Mouse (Mus musculus) forebrain, embryonic 13.5 days (tissue): Measurements from ENCODE around the gene Slco4a1. TPM values are rescaled to one million over a fixed set of nuclear protein-coding genes. Genes with fewer than 3 reads are reported as not detected.

Source experiments
- ATAC-seq: fragments of 200-750 bp; cut with Nextera tagmentation; 2 replicates; pipeline ENCODE4 v1.8.0; 2017
- H3K27ac ChIP-seq: fragments of 300-500 bp; sonication (generic); 2 replicates; pipeline ENCODE4 v1.5.1; 2015; ENCODE audit warnings: inconsistent platforms, mild to moderate bottlenecking, moderate library complexity
- H3K27me3 ChIP-seq: fragments of 300-500 bp; sonication (generic); 2 replicates; pipeline ENCODE4 v1.6.1; 2015; ENCODE audit warnings: mild to moderate bottlenecking, inconsistent platforms
- H3K36me3 ChIP-seq: fragments of 300-500 bp; sonication (generic); 2 replicates; pipeline ENCODE4 v1.6.1; 2015; ENCODE audit warnings: mild to moderate bottlenecking, inconsistent platforms; ENCODE audit not compliant: poor library complexity, severe bottlenecking
- H3K4me1 ChIP-seq: fragments of 300-500 bp; sonication (generic); 2 replicates; pipeline ENCODE4 v1.6.1; 2015; ENCODE audit warnings: inconsistent platforms
- H3K4me2 ChIP-seq: fragments of 300-500 bp; sonication (generic); 2 replicates; pipeline ENCODE4 v1.6.1; 2015; ENCODE audit warnings: inconsistent platforms, mild to moderate bottlenecking, moderate library complexity
- H3K4me3 ChIP-seq: fragments of 300-500 bp; sonication (generic); 2 replicates; pipeline ENCODE4 v1.5.1; 2015; ENCODE audit warnings: mild to moderate bottlenecking, inconsistent platforms
- H3K9ac ChIP-seq: fragments of 300-500 bp; sonication (generic); 2 replicates; pipeline ENCODE4 v1.6.1; 2015; ENCODE audit warnings: mild to moderate bottlenecking, inconsistent platforms
- H3K9me3 ChIP-seq: fragments of 300-500 bp; sonication (generic); replicated peaks from 2 replicates; pipeline ENCODE4 v1.6.1; 2016; ENCODE audit warnings: inconsistent platforms
- whole genome bisulfite sequencing: fragments of 180-500 bp; shearing (Covaris S2); methylation state at CpG from one replicate; pipeline ENCODE4 v1.1.7; 2015; 5-methylcytosine and 5-hydroxymethylcytosine counted together
- polyA plus RNA-seq: library from polyadenylated mRNA; unstranded; fragments of >200 nt; fragmentation: Nextera tagmentation; extraction: Ambion mirVana; gene quantifications from 2 replicates; pipeline ENCODE4 v1.2.1, GENCODE M21; 2015

The Slco4a1 gene
- polyA plus RNA-seq, 1 experiment from 2014 or later, result 1.1 TPM

DNA sequence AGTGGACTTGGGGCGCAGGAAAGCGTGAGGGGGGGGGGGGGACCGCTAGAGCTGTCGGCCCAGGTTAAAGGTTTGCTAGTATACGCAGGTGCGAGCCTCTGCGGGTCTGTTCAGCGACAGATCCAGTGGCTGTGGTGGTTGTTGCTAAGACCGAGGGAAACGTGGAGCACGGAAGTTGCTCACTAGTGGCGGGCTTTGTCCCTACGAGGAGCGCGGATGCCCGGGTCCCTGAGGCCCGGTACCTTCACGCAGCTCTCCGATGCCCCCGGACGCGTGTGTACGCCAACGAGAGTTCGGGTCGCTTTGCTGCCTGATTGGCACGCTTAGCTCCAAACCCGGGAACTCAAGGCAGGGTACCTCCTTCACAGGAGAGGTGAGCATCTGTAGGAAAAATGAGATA is 660 bp downstream of the Slco4a1 start:
- Histone ChIP-seq H3K27ac (no peak overlapping the region), H3K9me3 (no peaks in the 10 kb centered on the region), H3K36me3 (no peaks in the 10 kb centered on the region), H3K9ac (peak overlapping the region; percentile 64), H3K4me3 (peak overlapping the region; percentile 60), H3K4me1 (peaks cover 19% of the 10 kb centered on the region), H3K27me3 (peaks cover 20% of the 10 kb centered on the region), H3K4me2 (peak overlapping the region; percentile 99)
- under 1% methylated on average over 22 of the region's 28 CpGs for WGBS
- ATAC-seq, result no peak; the same call in 1 of the 2 replicates

DNA sequence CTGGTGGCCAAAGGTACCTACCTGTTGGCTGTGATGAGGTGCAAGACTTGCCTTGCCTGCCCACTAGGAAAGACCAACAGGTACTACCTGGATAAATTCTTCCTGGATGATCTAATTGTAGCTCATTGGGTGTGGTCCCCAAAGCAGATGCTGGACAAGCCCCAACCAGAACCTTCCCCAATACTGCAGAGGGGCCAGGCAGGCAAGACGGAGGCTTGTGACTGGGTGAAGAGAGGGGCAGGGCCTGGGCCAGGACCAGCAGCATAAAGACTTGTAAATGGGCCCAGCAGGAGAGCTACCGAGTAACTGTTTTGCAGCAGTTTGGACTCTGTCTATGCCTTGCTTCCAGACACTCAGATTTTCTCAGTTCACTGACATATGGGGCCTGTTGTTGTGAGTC is 1.6 kb downstream of the Slco4a1 start:
- Histone ChIP-seq H3K9ac (no peak overlapping the region), H3K36me3 (no peaks in the 10 kb centered on the region), H3K4me2 (peak overlapping the region; percentile 99), H3K27ac (no peak overlapping the region), H3K4me3 (no peak overlapping the region), H3K27me3 (peaks cover 20% of the 10 kb centered on the region), H3K4me1 (peaks cover 19% of the 10 kb centered on the region), H3K9me3 (no peaks in the 10 kb centered on the region)
- ATAC-seq, result no peak
- 28% methylated on average over 2 of the region's 2 CpGs for WGBS

DNA sequence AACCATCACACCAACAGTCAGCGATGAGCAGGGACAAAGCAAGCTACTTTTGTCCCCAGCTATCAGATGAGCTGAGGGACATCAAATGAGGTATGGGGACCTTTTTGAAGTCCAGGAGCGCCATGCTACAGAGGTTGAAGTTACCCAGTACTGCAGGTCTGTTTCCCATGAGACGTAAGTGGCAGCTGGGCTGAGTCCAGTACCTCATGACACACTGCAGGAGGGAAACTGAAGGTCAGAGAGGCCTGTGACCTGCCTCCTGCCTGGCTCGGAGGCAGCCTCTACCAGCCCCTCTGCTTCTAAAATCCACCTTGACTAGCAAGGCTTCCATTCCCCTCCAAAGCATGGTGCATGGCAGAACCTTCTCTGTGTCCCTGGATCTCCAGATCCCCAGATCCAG is 3.4 kb downstream of the Slco4a1 start:
- Histone ChIP-seq H3K4me1 (peaks cover 19% of the 10 kb centered on the region), H3K27ac (no peak overlapping the region), H3K9me3 (no peaks in the 10 kb centered on the region), H3K27me3 (peaks cover 20% of the 10 kb centered on the region), H3K9ac (no peak overlapping the region; the same call in 1 of the 2 replicates), H3K36me3 (no peaks in the 10 kb centered on the region), H3K4me3 (no peak overlapping the region), H3K4me2 (no peak overlapping the region)
- ATAC-seq, result no peak
- 84% methylated on average over 4 of the region's 4 CpGs for WGBS

DNA sequence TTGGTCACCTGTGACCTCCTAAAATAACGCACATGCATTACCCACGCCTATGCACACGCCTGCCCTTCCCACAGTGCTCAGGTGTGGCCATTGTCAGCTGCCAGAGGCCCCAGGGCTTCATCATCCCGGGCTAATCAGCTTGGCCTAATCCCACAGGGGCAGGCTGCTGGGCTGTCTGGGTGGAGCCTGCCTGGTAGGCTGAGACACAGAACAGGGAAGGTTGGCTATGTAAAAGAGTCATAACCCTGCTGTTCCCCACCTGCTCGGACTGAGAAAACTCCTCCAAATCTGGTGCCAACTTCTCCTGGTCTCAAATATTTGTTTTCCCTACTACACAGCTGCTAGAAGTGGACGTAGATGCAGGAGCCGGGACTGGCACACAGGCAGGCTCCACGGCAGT is 4.8 kb downstream of the Slco4a1 start:
- no peaks in the 10 kb centered on the region for H3K9me3 ChIP-seq
- H3K36me3 ChIP-seq, result no peaks in the 10 kb centered on the region
- no peak overlapping the region for H3K27ac ChIP-seq
- no peak overlapping the region for H3K9ac ChIP-seq
- no peak overlapping the region for H3K4me3 ChIP-seq
- no peak overlapping the region for H3K4me2 ChIP-seq
- H3K27me3 ChIP-seq, result peaks cover 16% of the 10 kb centered on the region
- ATAC-seq, result no peak
- 44% methylated on average over 8 of the region's 8 CpGs for WGBS
- peaks cover 15% of the 10 kb centered on the region for H3K4me1 ChIP-seq

DNA sequence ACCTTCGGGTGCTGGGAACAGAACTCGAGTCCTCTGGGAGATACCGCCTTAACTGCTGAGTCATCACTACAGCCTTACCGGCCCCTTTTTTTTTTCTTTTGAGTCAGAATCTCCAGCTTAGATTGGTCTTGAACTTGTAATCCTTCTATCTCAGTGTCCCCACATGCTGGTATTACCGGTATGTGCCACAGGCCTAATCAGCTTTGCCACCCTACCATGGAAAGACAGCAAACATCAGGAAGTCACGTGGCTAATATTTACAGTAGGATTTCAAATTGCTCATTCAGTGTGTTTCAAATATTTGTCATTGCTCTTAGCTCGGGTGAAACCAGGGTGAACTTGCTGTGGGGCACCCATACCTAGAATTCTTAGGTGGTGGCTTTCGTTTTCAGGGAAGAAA is 6.5 kb downstream of the Slco4a1 start:
- Histone ChIP-seq H3K27me3 (peaks cover 5% of the 10 kb centered on the region), H3K4me3 (no peak overlapping the region), H3K9me3 (no peaks in the 10 kb centered on the region), H3K36me3 (no peaks in the 10 kb centered on the region), H3K9ac (no peak overlapping the region), H3K4me2 (no peak overlapping the region), H3K4me1 (no peaks in the 10 kb centered on the region), H3K27ac (no peak overlapping the region)
- ATAC-seq, result no peak
- WGBS, result 86% methylated on average over 8 of the region's 8 CpGs

DNA sequence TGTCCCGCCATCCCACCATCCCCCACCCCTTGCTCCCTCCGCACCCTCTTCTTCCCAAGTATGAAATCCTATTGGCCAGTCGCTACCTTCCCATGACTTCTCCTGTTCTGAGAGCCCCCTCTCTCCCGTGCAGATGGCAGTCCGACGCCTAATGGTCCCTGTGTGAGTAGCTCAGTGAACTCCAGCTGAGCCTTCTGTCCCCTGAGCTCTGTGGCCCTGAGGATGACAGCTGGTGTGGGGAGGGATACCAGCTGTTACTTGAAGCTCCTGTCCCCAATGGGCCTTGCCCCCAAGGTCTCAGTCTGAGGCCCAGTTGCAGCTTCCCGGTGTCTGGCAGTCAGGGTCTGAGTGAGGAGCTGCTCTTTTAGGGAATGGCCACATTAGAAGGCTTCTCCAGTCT is 10.5 kb downstream of the Slco4a1 start:
- no peak overlapping the region for H3K4me2 ChIP-seq

DNA sequence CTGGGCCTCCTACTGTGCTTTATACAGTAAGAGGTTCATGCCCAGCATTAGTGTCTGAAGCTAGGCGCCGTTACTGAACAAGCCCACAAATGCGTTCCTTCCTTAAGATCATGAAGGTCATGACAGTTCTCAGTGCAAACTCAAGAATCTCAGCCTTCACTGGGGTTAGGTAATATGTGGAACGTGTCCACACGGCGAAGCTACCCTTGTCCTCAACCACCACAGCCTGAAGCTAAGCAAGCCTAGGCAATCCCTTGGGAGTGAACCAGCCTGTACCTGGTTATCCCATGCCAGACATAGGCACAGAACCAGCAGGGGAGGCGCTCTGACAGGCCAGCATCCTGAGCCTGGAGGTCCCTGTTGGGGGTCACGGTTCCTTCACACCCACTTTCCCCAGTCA is 12.8 kb downstream of the Slco4a1 start:
- peaks cover 4% of the 10 kb centered on the region; the same call in 1 of the 2 replicates for H3K4me1 ChIP-seq
- H3K27ac ChIP-seq, result no peak overlapping the region
- no peak overlapping the region for H3K9ac ChIP-seq
- H3K9me3 ChIP-seq, result no peaks in the 10 kb centered on the region
- ATAC-seq, result no peak
- no peaks in the 10 kb centered on the region for H3K36me3 ChIP-seq
- no peak overlapping the region for H3K4me2 ChIP-seq
- no peak overlapping the region for H3K4me3 ChIP-seq
- 91% methylated on average over 8 of the region's 8 CpGs for WGBS
- no peaks in the 10 kb centered on the region; the same call in 1 of the 2 replicates for H3K27me3 ChIP-seq

More for the DNA sequence above, 10.5 kb downstream of the Slco4a1 start:
- H3K4me1 ChIP-seq, result no peaks in the 10 kb centered on the region
- ATAC-seq, result no peak
- H3K9ac ChIP-seq, result no peak overlapping the region
- no peak overlapping the region for H3K27ac ChIP-seq
- no peak overlapping the region for H3K4me3 ChIP-seq
- no peaks in the 10 kb centered on the region for H3K9me3 ChIP-seq
- H3K27me3 ChIP-seq, result no peaks in the 10 kb centered on the region
- H3K36me3 ChIP-seq, result no peaks in the 10 kb centered on the region
- 80% methylated on average over 7 of the region's 7 CpGs for whole genome bisulfite sequencing

DNA sequence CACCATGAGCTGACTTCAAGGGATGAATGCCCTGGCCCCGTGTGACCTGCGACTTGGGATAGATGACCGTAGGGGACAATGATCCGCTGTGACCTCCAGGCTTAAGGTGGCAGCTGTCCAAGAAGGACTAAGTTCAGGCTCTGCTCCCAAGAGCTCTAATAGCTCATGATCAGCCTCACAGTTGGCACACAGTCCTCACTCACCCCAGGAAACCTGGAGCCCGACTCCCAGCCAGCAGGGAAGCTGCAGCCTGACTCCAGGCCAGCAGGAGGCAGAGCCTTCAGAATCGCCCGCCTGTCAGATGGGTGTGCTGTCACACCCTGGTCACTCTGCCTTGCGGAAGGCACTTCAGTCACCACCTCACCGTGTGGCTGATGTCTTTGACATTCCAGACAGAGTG is 13.7 kb downstream of the Slco4a1 start:
- H3K4me2 ChIP-seq, result no peak overlapping the region
- H3K27ac ChIP-seq, result no peak overlapping the region
- H3K4me1 ChIP-seq, result peaks cover 4% of the 10 kb centered on the region; the same call in 1 of the 2 replicates
- H3K4me3 ChIP-seq, result no peak overlapping the region
- H3K36me3 ChIP-seq, result no peaks in the 10 kb centered on the region
- 79% methylated on average over 9 of the region's 9 CpGs for WGBS
- no peak for ATAC-seq
- H3K9ac ChIP-seq, result no peak overlapping the region
- H3K27me3 ChIP-seq, result no peaks in the 10 kb centered on the region; the same call in 1 of the 2 replicates
- H3K9me3 ChIP-seq, result no peaks in the 10 kb centered on the region

DNA sequence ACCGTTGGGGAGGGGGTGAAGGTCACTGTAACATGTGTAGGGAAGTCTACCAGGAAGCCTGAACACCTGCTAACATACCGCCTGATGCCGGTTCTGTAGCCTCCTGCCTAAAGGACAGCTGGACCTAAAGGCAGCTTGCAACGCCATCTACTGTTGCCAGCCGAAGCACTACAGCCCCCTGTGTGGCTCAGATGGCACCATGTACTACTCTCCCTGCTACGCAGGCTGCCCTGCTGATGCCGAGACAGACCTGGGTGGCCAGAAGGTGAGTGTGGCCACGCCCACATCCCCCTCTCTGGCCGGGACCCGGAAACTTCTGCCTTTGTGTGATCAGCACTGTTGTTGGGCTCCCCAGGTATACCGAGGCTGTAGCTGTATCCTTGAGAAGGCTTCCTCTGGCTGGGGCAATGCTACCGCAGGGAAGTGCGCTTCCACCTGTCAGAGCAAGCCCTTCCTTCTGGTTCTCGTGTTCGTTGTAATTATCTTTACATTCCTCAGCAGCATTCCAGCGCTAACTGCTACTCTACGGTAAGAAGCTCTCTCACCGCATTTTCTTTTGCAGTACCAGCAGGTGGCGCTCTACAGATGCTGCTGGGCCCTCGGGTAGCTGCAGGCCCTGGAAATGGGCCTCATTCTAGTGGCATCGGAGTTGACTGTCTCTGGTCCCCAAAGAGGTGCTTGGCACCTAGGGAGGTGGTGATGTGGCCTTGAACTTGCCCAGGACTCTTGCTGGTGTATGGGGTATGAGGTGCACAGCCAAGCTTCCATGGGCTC is 16.4 kb downstream of the Slco4a1 start:
- no peaks in the 10 kb centered on the region; the same call in 1 of the 2 replicates for H3K27me3 ChIP-seq
- 0 out of 2 replicates have a peak overlapping the region, but pooled peaks have one; percentile 1 for H3K9ac ChIP-seq
- no peaks in the 10 kb centered on the region for H3K9me3 ChIP-seq
- WGBS, result 3% methylated on average over 21 of the region's 21 CpGs
- peak; percentile 66 for ATAC-seq
- no peak overlapping the region; the same call in 1 of the 2 replicates for H3K4me3 ChIP-seq
- H3K4me1 ChIP-seq, result peaks cover 4% of the 10 kb centered on the region; the same call in 1 of the 2 replicates
- H3K4me2 ChIP-seq, result peak overlapping the region; percentile 34
- H3K27ac ChIP-seq, result no peak overlapping the region
- H3K36me3 ChIP-seq, result no peaks in the 10 kb centered on the region

DNA sequence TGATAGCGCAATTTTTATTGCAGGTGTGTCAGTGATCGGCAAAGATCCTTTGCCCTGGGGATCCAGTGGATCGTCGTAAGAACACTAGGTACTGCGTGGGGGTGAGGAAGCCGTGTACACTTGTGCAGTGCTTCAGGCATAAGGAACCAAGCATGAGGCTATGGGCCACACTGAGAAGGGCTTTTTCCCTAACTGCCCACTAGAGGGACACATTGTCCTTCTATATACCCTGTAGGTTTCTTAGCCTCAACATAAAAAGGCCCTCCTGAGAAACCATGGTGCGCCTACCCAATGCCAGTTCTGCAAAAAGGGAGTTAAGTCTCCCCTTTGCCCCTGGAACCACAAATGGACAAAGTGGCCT is 17.0 kb downstream of the Slco4a1 start:
- Histone ChIP-seq H3K27me3 (no peaks in the 10 kb centered on the region; the same call in 1 of the 2 replicates), H3K4me3 (no peak overlapping the region), H3K4me2 (no peak overlapping the region), H3K36me3 (no peaks in the 10 kb centered on the region), H3K27ac (no peak overlapping the region), H3K4me1 (peaks cover 4% of the 10 kb centered on the region; the same call in 1 of the 2 replicates), H3K9ac (no peak overlapping the region), H3K9me3 (no peaks in the 10 kb centered on the region)
- peak; percentile 92 for ATAC-seq
- 35% methylated on average over 7 of the region's 7 CpGs for WGBS

DNA sequence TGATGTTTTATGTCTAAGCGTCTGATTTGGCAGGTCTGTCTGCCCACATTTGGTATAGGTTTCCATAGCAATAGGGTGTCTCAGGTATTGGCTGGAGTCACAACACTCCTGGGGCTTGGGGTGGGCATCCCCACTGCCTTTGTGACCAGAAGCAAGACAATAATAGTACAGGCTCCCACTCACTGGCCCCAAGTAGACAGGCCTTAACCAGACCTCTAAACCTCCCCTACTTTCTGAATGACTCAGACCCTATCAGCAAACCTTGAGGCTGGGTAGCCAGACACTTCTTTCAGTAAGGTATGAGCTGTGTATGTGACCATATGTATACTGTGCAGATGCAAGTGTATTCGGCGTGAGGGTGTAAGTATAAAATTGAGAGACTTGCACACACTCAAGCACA is 18.8 kb downstream of the Slco4a1 start:
- peaks cover 4% of the 10 kb centered on the region; the same call in 1 of the 2 replicates for H3K4me1 ChIP-seq
- WGBS, result 94% methylated on average over 3 of the region's 3 CpGs
- no peak for ATAC-seq
- H3K27ac ChIP-seq, result no peak overlapping the region
- no peaks in the 10 kb centered on the region for H3K36me3 ChIP-seq
- no peaks in the 10 kb centered on the region; the same call in 1 of the 2 replicates for H3K27me3 ChIP-seq
- H3K4me3 ChIP-seq, result no peak overlapping the region
- H3K4me2 ChIP-seq, result no peak overlapping the region
- no peak overlapping the region for H3K9ac ChIP-seq
- no peaks in the 10 kb centered on the region for H3K9me3 ChIP-seq

DNA sequence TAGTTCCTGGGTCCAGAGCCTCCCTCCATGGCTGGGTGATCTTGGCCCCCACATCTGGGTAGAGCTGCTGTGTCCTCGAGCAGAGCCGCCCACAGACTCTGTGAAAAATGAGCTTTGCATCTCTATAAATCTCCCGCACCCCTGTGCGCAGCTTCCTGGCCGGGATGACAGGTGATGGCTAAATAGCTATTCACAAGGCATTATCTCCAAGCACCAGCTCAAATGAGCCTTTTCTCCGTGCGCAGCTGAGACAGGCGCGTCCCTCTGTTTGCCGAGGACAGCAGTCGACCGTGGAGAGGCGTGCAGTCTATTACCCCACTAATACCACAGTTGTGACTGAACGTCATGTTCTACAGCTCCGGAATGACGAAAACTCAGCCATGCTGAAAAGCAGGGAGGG is 26.2 kb downstream of the Slco4a1 start:
- no peak overlapping the region for H3K9ac ChIP-seq
- peaks cover 33% of the 10 kb centered on the region for H3K4me1 ChIP-seq
- H3K4me3 ChIP-seq, result 0 out of 2 replicates have a peak overlapping the region, but pooled peaks have one; percentile 6
- 4% methylated on average over 16 of the region's 16 CpGs for WGBS
- H3K27ac ChIP-seq, result peak overlapping the region; percentile 59
- peak; percentile 33; the same call in 1 of the 2 replicates for ATAC-seq
- H3K4me2 ChIP-seq, result peak overlapping the region; percentile 44
- no peaks in the 10 kb centered on the region for H3K9me3 ChIP-seq
- H3K36me3 ChIP-seq, result no peaks in the 10 kb centered on the region
- H3K27me3 ChIP-seq, result peaks cover 3% of the 10 kb centered on the region; the same call in 1 of the 2 replicates
